Mouse (Mus musculus) adipose tissue, adult 10 weeks (tissue): ENCODE data around the gene Vrk3. TPM values are rescaled to one million over a fixed set of nuclear protein-coding genes. Genes with fewer than 3 reads are reported as not detected.

Experiments used
- polyA plus RNA-seq: library from polyadenylated mRNA; stranded (reverse); fragments of 350-450 nt; fragmentation: Illumina TruSeq; extraction: RNeasy Lipid Tissue Mini Kit (QIAGEN cat#74804); gene quantifications from one replicate; pipeline ENCODE4 v1.2.3, GENCODE M21; 2014; ENCODE audit warnings: low read depth, low replicate concordance

Gene Vrk3
- polyA plus RNA-seq, result 29.0 TPM

GRCm38 (mm10) chr7:44748101-44749044 lies at the start of gene Vrk3:
Vrk3 (plus strand) TSS chr7:44748413.

GRCm38 (mm10) chr7:44708574-44708973 lies 39.6 kb upstream of the Vrk3 start, which contains the start of gene Izumo2:
Izumo2 (plus strand) TSS chr7:44708742.

DNA sequence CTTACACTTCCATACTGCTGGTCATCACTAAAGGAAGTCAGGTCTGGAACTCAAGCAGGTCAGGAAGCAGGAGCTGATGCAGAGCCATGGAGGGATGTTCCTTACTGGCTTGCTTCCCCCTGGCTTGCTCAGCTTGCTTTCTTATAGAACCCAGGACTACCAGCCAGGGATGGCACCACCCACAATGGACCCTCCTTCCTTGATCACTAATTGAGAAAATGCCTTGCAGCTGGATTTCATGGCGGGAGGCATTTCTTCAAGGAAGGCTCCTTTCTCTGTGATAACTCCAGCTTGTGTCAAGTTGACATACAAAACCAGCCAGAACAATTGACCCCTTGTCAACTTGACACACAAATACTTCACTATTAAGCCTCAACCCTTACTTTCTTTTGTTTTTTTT lies 2.7 kb downstream of the Vrk3 start, which contains the start of gene Zfp473:
Zfp473 (minus strand) TSS at position 101 of the 400 bp plus-strand sequence.

DNA sequence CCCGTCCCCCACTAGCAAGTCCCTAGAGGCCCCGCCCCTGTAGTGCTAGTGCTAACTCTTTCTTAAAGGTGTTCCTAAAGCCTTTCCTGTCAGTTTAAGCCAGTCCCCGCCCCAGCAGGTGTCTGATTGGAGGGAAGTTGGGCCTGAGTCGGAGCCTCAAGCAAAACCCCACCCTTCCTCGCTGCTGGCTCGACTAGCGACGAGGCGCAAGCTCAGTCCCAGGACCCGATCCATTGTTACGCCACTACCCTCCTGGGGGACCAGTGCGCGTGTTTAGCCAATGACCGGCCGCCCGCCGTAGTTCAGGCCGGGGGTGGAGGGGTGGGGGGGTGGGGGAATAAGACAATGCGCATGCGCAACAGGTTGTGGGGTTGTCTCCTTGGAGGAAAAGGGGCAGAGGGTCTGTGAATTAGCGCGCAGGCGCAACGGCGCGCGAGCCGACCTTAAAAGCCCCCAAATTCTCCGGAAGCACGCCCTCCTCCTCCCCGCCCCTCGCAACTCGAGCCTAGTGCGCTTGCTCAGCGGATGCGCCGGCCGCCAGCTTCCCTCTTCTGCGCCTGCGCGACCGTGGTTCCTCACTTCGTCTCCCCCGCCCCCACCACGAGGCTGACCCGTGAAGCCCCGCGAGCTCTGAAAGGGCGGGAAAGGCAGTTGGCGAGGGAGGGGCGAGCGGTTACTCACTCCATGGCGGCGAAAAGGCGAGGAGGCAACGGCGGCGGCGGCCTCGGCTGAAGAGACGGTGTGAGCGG lies 67.7 kb downstream of the Vrk3 start, which contains the start of the genes Nup62 and Il4i1:
Nup62 (plus strand) TSS at position 368 of the 749 bp plus-strand sequence.
Il4i1 (plus strand) TSS at position 667 of the 749 bp plus-strand sequence.

DNA sequence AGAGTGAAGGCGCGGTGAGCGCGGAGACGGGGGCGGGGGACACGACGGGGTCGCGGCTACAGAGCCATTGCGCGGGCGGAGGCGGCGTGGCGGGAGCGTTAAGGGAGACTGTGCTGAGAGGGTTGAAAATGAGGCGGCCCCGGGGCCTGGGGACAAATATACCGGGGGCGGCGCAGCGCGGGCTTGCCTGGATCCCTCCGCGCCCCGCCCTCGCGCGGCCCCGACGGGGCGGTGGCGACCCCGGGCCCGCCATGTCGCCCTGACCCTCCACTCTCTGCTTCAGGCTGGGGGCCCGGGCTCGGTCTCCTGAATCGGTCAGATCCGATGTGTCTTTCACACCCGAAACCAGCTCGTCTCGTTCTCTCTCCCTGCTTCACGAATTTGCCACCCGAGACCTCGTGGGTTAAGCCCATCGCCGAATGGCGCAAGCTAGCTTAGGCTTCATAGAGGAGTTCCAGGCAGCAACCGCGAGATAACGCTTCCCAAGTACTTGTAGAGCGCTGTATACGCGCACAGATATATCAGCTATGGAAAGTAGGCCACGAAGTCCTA lies 68.3 kb downstream of the Vrk3 start, which contains the start of gene Atf5:
Atf5 (minus strand) TSS at position 189 of the 552 bp plus-strand sequence.

Other genes with a start within 250 kb of the Vrk3 start
- gene Mybpc2, start 223.8 kb upstream of the Vrk3 start, polyA plus RNA-seq, result 0.36 TPM
- gene Spib, start 216.3 kb upstream of the Vrk3 start, polyA plus RNA-seq, result 0.62 TPM
- gene Pold1, start 199.6 kb upstream of the Vrk3 start, polyA plus RNA-seq, result 10.1 TPM
- 91.4 TPM for gene Nr1h2, start 194.5 kb upstream of the Vrk3 start, polyA plus RNA-seq
- 13.2 TPM for gene Napsa, start 176.0 kb upstream of the Vrk3 start, polyA plus RNA-seq
- 17.2 TPM for gene Kcnc3, start 157.7 kb upstream of the Vrk3 start, polyA plus RNA-seq
- 9.1 TPM for gene Myh14, start 77.6 kb upstream of the Vrk3 start, polyA plus RNA-seq
- 5.2 TPM for gene Izumo2, start 39.7 kb upstream of the Vrk3 start, polyA plus RNA-seq
- 0.26 TPM for gene Zfp473, start 2.6 kb downstream of the Vrk3 start, polyA plus RNA-seq
- gene Nup62, start 67.7 kb downstream of the Vrk3 start, polyA plus RNA-seq, result 20.1 TPM
- gene Il4i1, start 68.0 kb downstream of the Vrk3 start, polyA plus RNA-seq, result 3.5 TPM
- 71.7 TPM for gene Atf5, start 68.2 kb downstream of the Vrk3 start, polyA plus RNA-seq
- gene Akt1s1, start 100.6 kb downstream of the Vrk3 start, polyA plus RNA-seq, result 54.3 TPM
- 65.2 TPM for gene Tbc1d17, start 100.7 kb downstream of the Vrk3 start, polyA plus RNA-seq
- gene Pnkp, start 108.7 kb downstream of the Vrk3 start, polyA plus RNA-seq, result 30.0 TPM
- 146 TPM for gene Ptov1, start 121.4 kb downstream of the Vrk3 start, polyA plus RNA-seq
- 66.0 TPM for gene Med25, start 144.3 kb downstream of the Vrk3 start, polyA plus RNA-seq
- gene Fuz, start 147.7 kb downstream of the Vrk3 start, polyA plus RNA-seq, result 22.8 TPM
- 62.5 TPM for gene Ap2a1, start 181.1 kb downstream of the Vrk3 start, polyA plus RNA-seq
- 12.6 TPM for gene Tsks, start 194.8 kb downstream of the Vrk3 start, polyA plus RNA-seq
- gene Cpt1c, start 226.4 kb downstream of the Vrk3 start, polyA plus RNA-seq, result 8.7 TPM
- gene Prmt1, start 238.2 kb downstream of the Vrk3 start, polyA plus RNA-seq, result 132 TPM
- gene Irf3, start 249.2 kb downstream of the Vrk3 start, polyA plus RNA-seq, result 87.2 TPM